Mouse (Mus musculus) brain, embryonic 14.5 days (tissue): ENCODE data around the gene Dnajc12. TPM values are rescaled to one million over a fixed set of nuclear protein-coding genes. Genes with fewer than 3 reads are reported as not detected.

Source experiments
- DNase-seq: peaks from one replicate; pipeline ENCODE4 v3.0.0-alpha.2; 2011; ENCODE audit warnings: low read depth
- CTCF ChIP-seq: fragments of 200-500 bp; IDR thresholded peaks from 2 replicates; pipeline ENCODE4 v1.5.1; 2012; ENCODE audit warnings: inconsistent platforms, mild to moderate bottlenecking, moderate library complexity, borderline replicate concordance; ENCODE audit not compliant: insufficient read depth, insufficient read length; ENCODE audit errors: extremely low read depth
- POLR2A ChIP-seq: fragments of 200-500 bp; IDR thresholded peaks from 2 replicates; pipeline ENCODE4 v1.6.1; 2012; ENCODE audit warnings: mild to moderate bottlenecking, inconsistent platforms, borderline replicate concordance; ENCODE audit not compliant: poor library complexity, insufficient read depth, insufficient read length, severe bottlenecking; ENCODE audit errors: extremely low read depth
- polyA plus RNA-seq: library from polyadenylated mRNA; depleted of rRNA; stranded (reverse); fragments of >200 nt; gene quantifications from 2 replicates; pipeline ENCODE4 v1.2.3, GENCODE M21; 2012

Dnajc12 gene
- polyA plus RNA-seq, 1 experiment, result 11.5 TPM

- TF ChIP-seq POLR2A, result no peak
- TF ChIP-seq CTCF, result no peak
- DNase-seq, result no peak
These were observed 41.6 kb downstream of the Dnajc12 start for GRCm38 (mm10) chr10:63423591-63424474.

GRCm38 (mm10) chr10:63424475-63424814 is 42.2 kb downstream of the Dnajc12 start:
- DNase-seq, result peak; percentile 40
- TF ChIP-seq CTCF (peak; percentile 25; the same call in 1 of the 2 replicates), POLR2A (no peak)

- DNase-seq, result no peak
- TF ChIP-seq POLR2A (no peak), CTCF (no peak)
These were observed 44.9 kb downstream of the Dnajc12 start for GRCm38 (mm10) chr10:63427146-63427545.

- TF ChIP-seq CTCF (no peak), POLR2A (no peak)
- peak; percentile 68 for DNase-seq
These were observed 46.2 kb downstream of the Dnajc12 start for GRCm38 (mm10) chr10:63428243-63429022.

- DNase-seq, result no peak
- no peak for TF ChIP-seq CTCF
These were observed 46.7 kb downstream of the Dnajc12 start for GRCm38 (mm10) chr10:63429023-63429340.

- TF ChIP-seq CTCF (no peak), POLR2A (no peak)
- peak; percentile 99 for DNase-seq
These were observed 47.1 kb downstream of the Dnajc12 start for GRCm38 (mm10) chr10:63429380-63429779.

GRCm38 (mm10) chr10:63429785-63430305 is 47.6 kb downstream of the Dnajc12 start, which contains the start of gene Ctnna3:
Gene Ctnna3 (plus strand): TSS chr10:63430098.
- peak; percentile 98 for DNase-seq
- TF ChIP-seq POLR2A (peak; percentile 46; the same call in 1 of the 2 replicates), CTCF (no peak)

- no peak for DNase-seq
- TF ChIP-seq POLR2A (no peak), CTCF (no peak)
These were observed 49.0 kb downstream of the Dnajc12 start for GRCm38 (mm10) chr10:63431221-63431736.

GRCm38 (mm10) chr10:63432099-63432498 is 49.9 kb downstream of the Dnajc12 start:
- DNase-seq, result no peak
- TF ChIP-seq POLR2A (no peak), CTCF (no peak)

GRCm38 (mm10) chr10:63432887-63433286 is 50.6 kb downstream of the Dnajc12 start:
- DNase-seq, result no peak
- TF ChIP-seq CTCF, result no peak
- no peak for TF ChIP-seq POLR2A

- TF ChIP-seq CTCF (no peak), POLR2A (no peak)
- no peak for DNase-seq
These were observed 56.6 kb downstream of the Dnajc12 start for GRCm38 (mm10) chr10:63438736-63439262.
